Mouse (Mus musculus) macrophage (primary cell): ENCODE data around the gene Zfp933. TPM values are rescaled to one million over a fixed set of nuclear protein-coding genes. Genes with fewer than 3 reads are reported as not detected.
"Not testable (repeated sequence)": the region's sequence is repeated elsewhere in the genome, so short reads cannot be mapped to it uniquely, and the experiment has no call there.

Source experiments
- H3K27ac ChIP-seq: fragments of 350-480 bp; formaldehyde crosslinking; 2 replicates; pipeline ENCODE4 v1.9.0; 2021
- H3K36me3 ChIP-seq: fragments of 350-480 bp; formaldehyde crosslinking; 2 replicates; pipeline ENCODE4 v1.9.0; 2021; ENCODE audit errors: inconsistent target
- H3K4me3 ChIP-seq: fragments of 350-480 bp; formaldehyde crosslinking; 2 replicates; pipeline ENCODE4 v1.9.0; 2021; ENCODE audit errors: inconsistent target
- H3K79me2 ChIP-seq: fragments of 350-480 bp; formaldehyde crosslinking; 2 replicates; pipeline ENCODE4 v1.9.0; 2021; ENCODE audit errors: inconsistent target
- WGBS: methylation state at CpG from one replicate; pipeline ENCODE4 v1.1.7; 2026; ENCODE audit warnings: inconsistent platforms; ENCODE audit not compliant: missing documents; 5-methylcytosine and 5-hydroxymethylcytosine counted together
- polyA plus RNA-seq: library from polyadenylated mRNA; stranded (reverse); fragments of 250-400 nt; gene quantifications from 3 replicates; pipeline ENCODE4 v1.2.4, GENCODE M21; 2018; ENCODE audit warnings: inconsistent platforms

Zfp933 gene
- polyA plus RNA-seq, 1 experiment from 2014 or later: 7.7 TPM

GRCm38 (mm10) chr4:147875852-147876575, 27.8 kb upstream of the Zfp933 start:
- WGBS: 65% methylated on average over 4 of the region's 4 CpGs
- Histone ChIP-seq H3K27ac (no peak overlapping the region), H3K36me3 (peaks cover 62% of the 10 kb centered on the region), H3K79me2 (peaks cover 17% of the 10 kb centered on the region; the same call in 1 of the 2 replicates), H3K4me3 (no peak overlapping the region)

GRCm38 (mm10) chr4:147869238-147869637, 21.1 kb upstream of the Zfp933 start:
- 31% methylated on average over 5 of the region's 5 CpGs for WGBS
- Histone ChIP-seq H3K79me2 (peaks cover 55% of the 10 kb centered on the region), H3K36me3 (peaks cover 14% of the 10 kb centered on the region), H3K27ac (peak overlapping the region; percentile 48), H3K4me3 (peak overlapping the region; percentile 90)

GRCm38 (mm10) chr4:147868450-147869031, 20.4 kb upstream of the Zfp933 start, which contains the start of the genes Miip and Fv1:
Gene Miip, minus strand, starts transcription at chr4:147868816.
Gene Fv1, plus strand, starts transcription at chr4:147868979.
- H3K79me2 ChIP-seq: peaks cover 55% of the 10 kb centered on the region
- H3K27ac ChIP-seq: peak within 1 kb of the TSS; percentile 65
- H3K4me3 ChIP-seq: peak within 1 kb of the TSS; percentile 90
- peaks cover 9% of the 10 kb centered on the region; the same call in 1 of the 2 replicates for H3K36me3 ChIP-seq
- WGBS: 0% methylated on average over 30 of the region's 30 CpGs

- WGBS: 7% methylated on average over 22 of the region's 22 CpGs
- peaks cover 6% of the 10 kb centered on the region; the same call in 1 of the 2 replicates for H3K36me3 ChIP-seq
- peak overlapping the region; percentile 65 for H3K27ac ChIP-seq
- peaks cover 49% of the 10 kb centered on the region for H3K79me2 ChIP-seq
- H3K4me3 ChIP-seq: peak overlapping the region; percentile 90
These were observed 19.6 kb upstream of the Zfp933 start for GRCm38 (mm10) chr4:147867563-147868449.

GRCm38 (mm10) chr4:147866793-147867192, 18.6 kb upstream of the Zfp933 start:
- H3K36me3 ChIP-seq: peaks cover 14% of the 10 kb centered on the region; the same call in 1 of the 2 replicates
- H3K4me3 ChIP-seq, H3K27ac ChIP-seq: not testable (repeated sequence)
- peaks cover 43% of the 10 kb centered on the region for H3K79me2 ChIP-seq
- 70% methylated on average over 2 of the region's 3 CpGs for WGBS

GRCm38 (mm10) chr4:147866056-147866455, 17.9 kb upstream of the Zfp933 start:
- 98% methylated on average over 9 of the region's 9 CpGs for WGBS
- Histone ChIP-seq H3K4me3 (no peak overlapping the region), H3K27ac (no peak overlapping the region), H3K36me3 (peaks cover 22% of the 10 kb centered on the region; the same call in 1 of the 2 replicates), H3K79me2 (peaks cover 39% of the 10 kb centered on the region)

GRCm38 (mm10) chr4:147865651-147866050, 17.5 kb upstream of the Zfp933 start:
- Histone ChIP-seq H3K79me2 (peaks cover 35% of the 10 kb centered on the region), H3K27ac (no peak overlapping the region), H3K36me3 (peaks cover 25% of the 10 kb centered on the region; the same call in 1 of the 2 replicates), H3K4me3 (no peak overlapping the region)
- WGBS: 91% methylated on average over 6 of the region's 6 CpGs

GRCm38 (mm10) chr4:147862051-147862450, 13.9 kb upstream of the Zfp933 start:
- Histone ChIP-seq H3K36me3 (peaks cover 25% of the 10 kb centered on the region; the same call in 1 of the 2 replicates), H3K79me2 (peaks cover 11% of the 10 kb centered on the region; the same call in 1 of the 2 replicates)
- WGBS: 83% methylated on average over 3 of the region's 3 CpGs

GRCm38 (mm10) chr4:147850776-147851175, 2.6 kb upstream of the Zfp933 start:
- no peak overlapping the region for H3K27ac ChIP-seq
- 64% methylated on average over 1 of the region's 2 CpGs for WGBS

More at GRCm38 (mm10) chr4:147862051-147862450, 13.9 kb upstream of the Zfp933 start:
- Histone ChIP-seq H3K4me3 (no peak overlapping the region), H3K27ac (no peak overlapping the region)

GRCm38 (mm10) chr4:147848584-147848991, 422 bp upstream of the Zfp933 start:
- Histone ChIP-seq H3K4me3 (peak overlapping the region; percentile 99), H3K27ac (peak overlapping the region; percentile 75), H3K36me3 (peaks cover 3% of the 10 kb centered on the region; the same call in 1 of the 2 replicates), H3K79me2 (peaks cover 46% of the 10 kb centered on the region)
- WGBS: 2% methylated on average over 4 of the region's 4 CpGs

More at GRCm38 (mm10) chr4:147850776-147851175, 2.6 kb upstream of the Zfp933 start:
- Histone ChIP-seq H3K79me2 (peaks cover 25% of the 10 kb centered on the region), H3K4me3 (no peak overlapping the region), H3K36me3 (no peaks in the 10 kb centered on the region)

- peaks cover 18% of the 10 kb centered on the region; the same call in 1 of the 2 replicates for H3K36me3 ChIP-seq
- 90% methylated on average over 2 of the region's 3 CpGs for WGBS
- peaks cover 58% of the 10 kb centered on the region for H3K79me2 ChIP-seq
- H3K27ac ChIP-seq: no peak overlapping the region
- no peak overlapping the region for H3K4me3 ChIP-seq
These were observed 5.3 kb downstream of the Zfp933 start for GRCm38 (mm10) chr4:147842871-147843270.

- H3K4me3 ChIP-seq, H3K27ac ChIP-seq: not testable (repeated sequence)
- Histone ChIP-seq H3K36me3 (peaks cover 14% of the 10 kb centered on the region; the same call in 1 of the 2 replicates), H3K79me2 (peaks cover 22% of the 10 kb centered on the region)
- WGBS: no CpG with 5 or more reads among the region's 26 CpGs
These were observed 8.9 kb downstream of the Zfp933 start for GRCm38 (mm10) chr4:147839282-147839681.

- Histone ChIP-seq H3K27ac (no peak overlapping the region), H3K79me2 (no peaks in the 10 kb centered on the region), H3K4me3 (no peak overlapping the region), H3K36me3 (peaks cover 39% of the 10 kb centered on the region)
- 96% methylated on average over 4 of the region's 4 CpGs for WGBS
These were observed 23.8 kb downstream of the Zfp933 start for GRCm38 (mm10) chr4:147824389-147824788.

GRCm38 (mm10) chr4:147821414-147821813, 26.8 kb downstream of the Zfp933 start:
- H3K27ac ChIP-seq, H3K4me3 ChIP-seq, H3K79me2 ChIP-seq: not testable (repeated sequence)
- H3K36me3 ChIP-seq: peaks cover 11% of the 10 kb centered on the region
- 83% methylated on average over 3 of the region's 3 CpGs for WGBS
